Mouse (Mus musculus) MEL (cell line): ENCODE measurements around the gene Lman2. TPM values are rescaled to one million over a fixed set of nuclear protein-coding genes. Genes with fewer than 3 reads are reported as not detected.
A peak's percentile ranks its signal among the peaks of the same experiment; 100 is the strongest.

Experiments
- DNase-seq: peaks from one replicate; pipeline ENCODE4 v3.0.0; 2011; ENCODE audit warnings: low read depth, low spot score
- H3K27ac ChIP-seq: 2 replicates; pipeline ENCODE4 v1.5.1; 2012; ENCODE audit warnings: low read depth, mild to moderate bottlenecking, control low read depth, low read length, moderate library complexity; ENCODE audit not compliant: control insufficient read depth
- H3K27me3 ChIP-seq, 2 experiments: fragments of 150-350 bp in 1 of 2; sonication (generic) in 1 of 2; 2 replicates each; pipeline ENCODE4 v1.6.1; 2012; ENCODE audit warnings: low read length in 2 of 2, mild to moderate bottlenecking in 2 of 2, improper control_type of control experiment in 1 of 2, moderate library complexity in 1 of 2; ENCODE audit not compliant: insufficient read depth in 2 of 2, control insufficient read depth in 1 of 2
- H3K36me3 ChIP-seq, 2 experiments: 2 replicates each; pipeline ENCODE4 v1.6.1; 2012 to 2014; ENCODE audit warnings: low read length in 2 of 2, improper control_type of control experiment in 1 of 2, inconsistent platforms in 1 of 2, mild to moderate bottlenecking in 1 of 2; ENCODE audit not compliant: insufficient read depth in 2 of 2, control insufficient read depth in 1 of 2
- H3K4me1 ChIP-seq, 2 experiments: fragments of 150-350 bp in 1 of 2; sonication (generic) in 1 of 2; 2 replicates each; pipeline ENCODE4 v1.6.1; 2012; ENCODE audit warnings: low read length in 2 of 2, improper control_type of control experiment in 1 of 2, mild to moderate bottlenecking in 1 of 2; ENCODE audit not compliant: insufficient read depth in 2 of 2, control insufficient read depth in 1 of 2
- H3K4me3 ChIP-seq, 2 experiments: fragments of 150-350 bp in 1 of 2; sonication (generic) in 1 of 2; 2 replicates each; pipeline ENCODE4 v1.5.1; 2012; ENCODE audit warnings: low read depth in 2 of 2, low read length in 2 of 2, mild to moderate bottlenecking in 2 of 2, moderate library complexity in 2 of 2, control low read depth in 1 of 2, improper control_type of control experiment in 1 of 2; ENCODE audit not compliant: control insufficient read depth in 1 of 2, insufficient read depth in 1 of 2
- H3K79me2 ChIP-seq: 2 replicates; pipeline ENCODE4 v1.6.1; 2012; ENCODE audit warnings: mild to moderate bottlenecking, low read length, moderate library complexity; ENCODE audit not compliant: control insufficient read depth, poor library complexity, insufficient read depth
- H3K9ac ChIP-seq: 2 replicates; pipeline ENCODE4 v1.6.1; 2012; ENCODE audit warnings: low read depth, mild to moderate bottlenecking, control low read depth, low read length, moderate library complexity; ENCODE audit not compliant: control insufficient read depth, poor library complexity, severe bottlenecking
- H3K9me3 ChIP-seq: fragments of 150-350 bp; sonication (generic); replicated peaks from 2 replicates; pipeline ENCODE4 v1.6.1; 2012; ENCODE audit warnings: mild to moderate bottlenecking, low read length, improper control_type of control experiment, moderate library complexity; ENCODE audit not compliant: insufficient read depth
- BHLHE40 ChIP-seq: IDR thresholded peaks from 2 replicates; pipeline ENCODE4 v1.6.1; 2012; ENCODE audit warnings: low read depth, mild to moderate bottlenecking, inconsistent platforms, low read length, improper control_type of control experiment, borderline replicate concordance
- CHD1 ChIP-seq: IDR thresholded peaks from 2 replicates; pipeline ENCODE4 v1.6.1; 2012; ENCODE audit warnings: low read depth, mild to moderate bottlenecking, inconsistent platforms, low read length, improper control_type of control experiment
- CTCF ChIP-seq, 3 experiments: IDR thresholded peaks in 2 of 3; conservative IDR thresholded peaks in 1 of 3; 2 replicates each; pipeline ENCODE4 v1.5.1; 2011 to 2012; ENCODE audit warnings: low read length in 3 of 3, low read depth in 2 of 3, mild to moderate bottlenecking in 2 of 3, improper control_type of control experiment in 1 of 3, inconsistent platforms in 1 of 3, mixed read lengths in 1 of 3, moderate library complexity in 1 of 3; ENCODE audit not compliant: control insufficient read depth in 1 of 3, insufficient read depth in 1 of 3, poor library complexity in 1 of 3, severe bottlenecking in 1 of 3
- E2F4 ChIP-seq: IDR thresholded peaks from 2 replicates; pipeline ENCODE4 v1.6.1; 2011; ENCODE audit warnings: low read depth, low read length, improper control_type of control experiment, borderline replicate concordance
- ELF1 ChIP-seq: IDR thresholded peaks from 2 replicates; pipeline ENCODE4 v1.6.1; 2014; ENCODE audit warnings: low read depth, mild to moderate bottlenecking, inconsistent platforms, low read length, improper control_type of control experiment, moderate library complexity
- EP300 ChIP-seq, 2 experiments: IDR thresholded peaks; 2 replicates each; pipeline ENCODE4 v1.6.1; 2011; ENCODE audit warnings: improper control_type of control experiment in 2 of 2, low read length in 2 of 2, low read depth in 1 of 2, mild to moderate bottlenecking in 1 of 2
- HCFC1 ChIP-seq: IDR thresholded peaks from 2 replicates; pipeline ENCODE4 v1.6.1; 2012; ENCODE audit warnings: low read depth, mild to moderate bottlenecking, inconsistent platforms, low read length, improper control_type of control experiment, moderate library complexity
- MEF2A ChIP-seq: IDR thresholded peaks from 2 replicates; pipeline ENCODE4 v1.6.1; 2014; ENCODE audit warnings: low read depth, mild to moderate bottlenecking, inconsistent platforms, low read length, improper control_type of control experiment; ENCODE audit not compliant: poor library complexity, insufficient replicate concordance, severe bottlenecking; ENCODE audit errors: extremely low read depth
- MYB ChIP-seq: IDR thresholded peaks from 2 replicates; pipeline ENCODE4 v1.6.1; 2011; ENCODE audit warnings: mild to moderate bottlenecking, low read depth, low read length, improper control_type of control experiment
- POLR2AphosphoS5 ChIP-seq: IDR thresholded peaks from 2 replicates; pipeline ENCODE4 v1.6.1; 2012; ENCODE audit warnings: low read depth, borderline replicate concordance, mild to moderate bottlenecking, inconsistent platforms, low read length, moderate library complexity, mixed read lengths
- RCOR1 ChIP-seq: IDR thresholded peaks from 2 replicates; pipeline ENCODE4 v1.6.1; 2012; ENCODE audit warnings: low read depth, mild to moderate bottlenecking, inconsistent platforms, low read length, improper control_type of control experiment
- SIN3A ChIP-seq: IDR thresholded peaks from 2 replicates; pipeline ENCODE4 v1.6.1; 2012; ENCODE audit warnings: low read length, improper control_type of control experiment, inconsistent platforms
- SMC3 ChIP-seq: IDR thresholded peaks from 2 replicates; pipeline ENCODE4 v1.6.1; 2011; ENCODE audit warnings: low read depth, low read length, improper control_type of control experiment
- TCF12 ChIP-seq: IDR thresholded peaks from 2 replicates; pipeline ENCODE4 v1.6.1; 2014; ENCODE audit warnings: low read depth, mild to moderate bottlenecking, inconsistent platforms, low read length, improper control_type of control experiment, moderate library complexity
- UBTF ChIP-seq: IDR thresholded peaks from 2 replicates; pipeline ENCODE4 v1.6.1; 2012; ENCODE audit warnings: low read depth, mild to moderate bottlenecking, inconsistent platforms, low read length, improper control_type of control experiment, moderate library complexity, borderline replicate concordance; ENCODE audit not compliant: insufficient read depth
- ZMIZ1 ChIP-seq: IDR thresholded peaks from 2 replicates; pipeline ENCODE4 v1.6.1; 2012; ENCODE audit warnings: low read depth, mild to moderate bottlenecking, inconsistent platforms, low read length, improper control_type of control experiment, moderate library complexity
- polyA plus RNA-seq, 2 experiments: library from polyadenylated mRNA; stranded (reverse) in 1 of 2; unstranded in 1 of 2; fragments of >175 nt in 1 of 2; fragments of >200 nt in 1 of 2; gene quantifications; 2 replicates each; pipeline versions ENCODE4 v1.2.1 to v1.2.4; 2012; ENCODE audit warnings: low replicate concordance in 2 of 2, low read depth in 1 of 2; ENCODE audit not compliant: insufficient read length in 2 of 2, insufficient read depth in 1 of 2, missing spikeins in 1 of 2
- total RNA-seq: library from RNA; depleted of rRNA; stranded (reverse); fragments of 300-350 nt; gene quantifications from 2 replicates; pipeline ENCODE4 v1.2.3, GENCODE M21; 2012

Gene Lman2
- total and polyA plus RNA-seq, 3 experiments: 86.1 to 239 (median 145) TPM

DNA sequence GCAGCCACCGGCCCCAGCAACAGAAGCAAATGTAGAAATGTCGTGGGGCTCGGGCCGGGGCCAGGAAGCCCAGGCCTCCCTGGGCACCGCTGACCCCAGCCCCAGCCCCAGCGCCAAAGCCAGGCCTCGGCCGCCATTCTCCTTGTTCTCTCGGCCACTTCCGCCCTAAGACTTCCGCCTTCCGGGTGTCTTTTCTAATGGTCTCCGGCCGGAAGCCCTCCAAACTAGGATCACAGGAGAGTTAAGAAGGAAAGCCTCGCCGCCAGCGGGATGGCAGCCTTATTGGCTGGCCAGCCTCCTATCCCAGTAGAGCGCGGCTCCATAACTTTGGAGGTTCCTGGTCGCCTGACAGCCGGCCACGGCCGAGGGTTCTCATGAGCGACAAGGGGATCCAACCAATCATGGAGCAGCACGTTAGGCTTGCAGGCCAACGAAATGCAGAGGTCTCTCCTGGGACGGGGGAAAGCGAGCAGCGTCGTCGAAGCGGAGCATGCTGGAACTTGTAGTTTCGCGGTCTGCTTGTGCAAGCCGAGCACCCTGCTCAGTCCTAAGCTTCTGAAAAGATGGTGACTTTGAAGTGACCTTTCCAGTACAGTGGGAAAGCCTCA is at the start of gene Lman2 (continued):
- peak; percentile 27; the same call in 1 of the 2 replicates for TF ChIP-seq TCF12
- no peak for TF ChIP-seq RCOR1
- TF ChIP-seq CHD1: no peak

DNA sequence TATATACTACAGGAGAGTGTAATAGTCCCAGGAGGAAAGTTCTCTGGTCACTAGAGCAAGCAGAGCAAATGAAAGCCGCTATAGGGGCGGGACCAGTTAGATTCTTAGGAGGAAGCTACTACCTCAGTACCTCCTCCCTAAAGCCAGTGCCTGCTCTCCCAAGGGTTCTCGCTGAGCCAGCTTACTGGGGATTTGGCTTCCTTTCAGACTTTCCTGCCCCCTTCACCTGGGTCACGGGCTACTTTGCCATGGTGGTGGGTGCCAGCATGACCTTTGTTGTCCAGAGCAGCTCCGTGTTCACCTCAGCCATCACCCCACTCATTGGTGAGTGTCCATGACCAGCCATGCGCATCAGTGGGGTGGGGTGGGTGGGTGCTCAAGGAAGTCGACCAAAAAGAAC is 49.2 kb upstream of the Lman2 start:
- Histone ChIP-seq H3K9me3 (no peaks in the 10 kb centered on the region), H3K4me1 (peaks cover 0 to 9% of the 10 kb centered on the region in 2 experiments; a peak in 2 of 4 replicates), H3K9ac (no peak overlapping the region), H3K79me2 (no peaks in the 10 kb centered on the region), H3K4me3 (no peak overlapping the region), H3K27me3 (no peaks in the 10 kb centered on the region), H3K27ac (no peak overlapping the region), H3K36me3 (peaks cover 0 to 7% of the 10 kb centered on the region in 2 experiments; a peak in 2 of 4 replicates)
- TF ChIP-seq SIN3A: no peak
- no peak for TF ChIP-seq ZMIZ1
- no peak for TF ChIP-seq TCF12
- no peak for TF ChIP-seq EP300 (IDR thresholded peaks at IDR 0.05; ENCODE audit: low read depth in 1 of 2, low read length in 2 of 2)
- TF ChIP-seq MEF2A: no peak
- TF ChIP-seq CTCF (IDR thresholded peaks at IDR 0.05 in 2 of 3, conservative IDR thresholded peaks at IDR 0.05 in 1 of 3; ENCODE audit: control insufficient read depth in 1 of 3, insufficient read depth in 1 of 3, low read depth in 2 of 3, low read length in 3 of 3, poor library complexity in 1 of 3, severe bottlenecking in 1 of 3): no peak
- no peak for TF ChIP-seq CHD1
- no peak for TF ChIP-seq E2F4
- no peak for TF ChIP-seq MYB
- TF ChIP-seq UBTF: no peak
- no peak for TF ChIP-seq POLR2AphosphoS5
- no peak for DNase-seq

DNA sequence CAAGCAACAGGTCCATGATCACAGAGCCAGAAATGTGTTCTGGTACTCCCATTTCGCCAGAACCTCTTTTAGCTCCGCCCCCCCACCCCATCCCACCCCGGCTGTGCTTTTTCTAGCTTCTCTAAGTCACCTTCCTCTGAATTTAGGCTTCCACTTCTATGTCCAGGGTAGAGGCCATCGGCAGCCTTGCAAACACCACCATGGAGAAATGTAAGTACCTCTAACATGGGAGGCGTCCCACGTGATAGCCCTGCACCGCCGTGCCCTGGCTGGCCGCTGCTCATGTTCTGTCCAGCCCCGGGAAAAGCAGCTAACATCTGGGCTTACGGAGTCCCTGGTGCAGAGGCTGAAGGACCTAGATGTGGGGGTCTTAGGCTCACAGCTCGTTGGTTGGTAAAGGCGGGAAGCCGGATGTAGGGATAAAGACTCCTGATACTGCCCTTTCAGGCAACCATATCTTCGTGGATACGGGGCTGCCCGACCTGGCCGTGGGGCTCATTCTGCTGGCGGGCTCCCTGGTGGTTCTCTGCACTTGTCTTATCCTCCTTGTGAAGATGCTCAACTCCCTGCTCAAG is 46.0 kb upstream of the Lman2 start:
- H3K79me2 ChIP-seq: no peaks in the 10 kb centered on the region
- H3K27me3 ChIP-seq: no peaks in the 10 kb centered on the region
- peaks cover 0 to 7% of the 10 kb centered on the region in 2 experiments; a peak in 2 of 4 replicates for H3K36me3 ChIP-seq
- H3K27ac ChIP-seq: no peak overlapping the region
- TF ChIP-seq ELF1: no peak
- no peak for TF ChIP-seq BHLHE40
- TF ChIP-seq E2F4: no peak
- TF ChIP-seq SMC3: no peak
- no peak for TF ChIP-seq HCFC1
- no peak for TF ChIP-seq CTCF (IDR thresholded peaks at IDR 0.05 in 2 of 3, conservative IDR thresholded peaks at IDR 0.05 in 1 of 3; ENCODE audit: control insufficient read depth in 1 of 3, insufficient read depth in 1 of 3, low read depth in 2 of 3, low read length in 3 of 3, poor library complexity in 1 of 3, severe bottlenecking in 1 of 3)
- no peak for DNase-seq
- H3K4me1 ChIP-seq: peaks cover 0 to 13% of the 10 kb centered on the region in 2 experiments; a peak in 2 of 4 replicates
- no peak overlapping the region for H3K9ac ChIP-seq
- H3K4me3 ChIP-seq: no peak overlapping the region
- no peaks in the 10 kb centered on the region for H3K9me3 ChIP-seq
